Mouse (Mus musculus) embryo, embryonic 11 days (tissue): ENCODE results near the gene Kncn.

Experiments used
- DNase-seq: peaks from one replicate; pipeline ENCODE4 v3.0.0-alpha.2; 2015

Gene Kncn

DNA sequence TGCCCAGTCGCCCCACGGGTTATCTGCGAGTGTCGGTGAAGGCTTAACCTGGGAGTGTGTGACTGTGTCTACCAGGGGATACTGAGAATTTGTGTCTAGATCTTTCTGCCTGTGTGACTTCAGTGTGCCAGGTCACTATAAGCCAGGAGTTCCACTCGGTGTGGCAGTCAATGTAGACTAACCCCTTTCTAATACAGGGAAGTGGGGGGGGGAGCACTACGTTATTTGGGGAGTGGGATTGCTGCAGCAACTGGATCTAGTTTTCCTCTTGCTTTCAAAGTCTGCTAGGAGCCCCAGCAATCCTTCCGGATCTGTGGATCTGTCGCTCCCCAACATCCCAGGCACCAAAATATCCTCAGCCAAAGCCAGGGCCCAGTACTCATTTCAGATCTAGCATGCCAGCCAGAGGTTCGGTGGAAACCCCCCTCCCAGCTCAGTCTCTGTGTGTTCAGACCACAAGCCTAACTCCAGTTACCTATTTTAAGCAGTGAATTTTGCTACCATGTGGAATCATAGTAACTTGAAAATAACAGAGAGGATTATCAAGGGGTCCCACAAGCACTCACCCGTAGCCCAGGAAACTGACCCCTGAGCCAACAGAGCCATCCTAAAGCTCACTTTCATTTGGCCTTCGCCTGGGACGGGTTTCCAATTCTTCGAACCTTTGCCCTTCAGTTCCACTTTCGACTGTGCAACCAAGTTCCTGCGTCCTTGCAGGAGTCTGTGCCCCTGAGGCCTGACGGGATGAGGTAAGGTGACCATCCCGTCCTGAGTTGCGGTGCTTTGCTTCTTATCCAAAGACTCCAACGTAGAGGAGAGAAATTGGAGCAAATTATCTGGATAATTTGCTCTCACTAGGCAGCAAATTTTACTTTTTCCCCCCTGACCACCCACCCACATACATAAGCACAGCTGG lies 53.1 kb downstream of the Kncn start:
- no peak for DNase-seq

- DNase-seq = peak; percentile 56
Measured at GRCm38 (mm10) chr4:115938276-115939160, 54.3 kb downstream of the Kncn start.
